18 mouse cellular contexts compared by ENCODE assay signal in the genomic region with DNA sequence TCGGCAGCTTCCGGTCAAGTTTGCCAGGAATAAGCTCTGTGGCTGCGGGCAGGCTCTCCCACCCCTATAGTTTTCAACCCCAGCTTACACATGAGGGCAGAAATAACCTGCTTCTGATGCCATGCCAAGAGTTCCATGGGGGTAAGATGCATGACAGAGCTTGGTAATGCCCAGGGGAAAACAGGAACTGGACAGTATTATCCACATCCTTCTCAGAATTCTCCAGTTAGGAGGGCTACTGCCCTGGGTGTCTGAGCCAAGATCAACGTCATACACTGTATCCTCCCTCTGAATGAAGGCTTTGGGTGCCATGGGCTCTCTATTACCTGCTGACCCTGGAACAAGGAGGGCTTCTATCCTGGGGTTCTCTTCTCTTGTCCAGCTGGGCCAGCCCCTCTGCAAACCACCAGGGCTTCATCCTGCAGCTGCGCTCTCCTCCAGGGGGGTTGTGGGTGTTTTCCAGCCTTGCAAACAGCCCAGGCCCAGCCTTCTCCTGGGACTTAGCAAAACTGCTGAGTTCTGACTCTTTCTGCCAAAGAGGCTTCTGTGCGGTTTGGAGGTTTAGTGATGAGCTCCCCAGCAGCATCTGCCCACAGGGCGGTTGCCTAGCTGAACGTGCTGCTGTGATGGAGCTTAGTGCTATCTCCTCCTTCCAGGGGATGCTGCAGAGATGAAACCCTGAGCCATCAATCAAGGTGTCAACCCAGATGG.
A peak's percentile ranks its signal among the peaks of the same experiment; 100 is the strongest.
DNase-seq lines count a peak whose midpoint lies in the region; TF ChIP-seq lines count a peak whose summit lies in the region.
"Had no signal": no experiment of that assay in that cellular context is flagged by ENCODE, and none has a peak within 500 bp of the region (broad histone marks: within the 10 kb centered on the region; RNA-seq: fewer than 3 reads in every experiment).

No protein-coding gene starts in this region.

- WGBS in lung, adult 2 months, result 75% methylated on average over 8 of the region's 8 CpGs

- no peak for TF ChIP-seq CTCF in layer of hippocampus, adult 2 months (conservative IDR thresholded peaks at IDR 0.05)
- TF ChIP-seq CTCF in lung, adult 2 months (IDR thresholded peaks at IDR 0.05; ENCODE audit: insufficient read depth, low read length), result no peak

- peak; percentile 55 for DNase-seq in heart, adult 11 months
- DNase-seq in heart, adult 8-10 months (ENCODE audit: low spot score), result no peak
- DNase-seq in layer of hippocampus, adult 2 months (ENCODE audit: low spot score in 2 of 2), result no peak
- DNase-seq in layer of hippocampus, adult 9-10 months (ENCODE audit: low spot score), result no peak
- peak; percentile 14 for DNase-seq in right cerebral cortex, postnatal 14 days
- DNase-seq in right cerebral cortex, adult 2 months (ENCODE audit: low spot score in 2 of 2), result no peak
- DNase-seq in skeletal muscle tissue, adult 2 months (ENCODE audit: low read depth, low spot score), result peak; percentile 34
- DNase-seq in lung, adult 2 months, result no peak
- DNase-seq: adrenal gland, adult 8-10 months; cerebellum, adult 8-10 months; embryo, embryonic 11 days; heart, adult 18-20 months; retina, postnatal 1 day; thymus, postnatal 4 days had no signal

- no peak for TF ChIP-seq POLR2A in lung, adult 2 months (IDR thresholded peaks at IDR 0.05; ENCODE audit: borderline replicate concordance, extremely low read depth, low read depth, low read length)

- H3K27ac ChIP-seq in layer of hippocampus, adult 2 months, result 0 out of 2 replicates have a peak overlapping the region, but pooled peaks have one; percentile 3
- H3K27ac ChIP-seq: forebrain, embryonic 15.5 days; intestine, embryonic 15.5 days; neural tube, embryonic 15.5 days had no signal

- no peaks in the 10 kb centered on the region for H3K4me1 ChIP-seq in lung, adult 2 months (ENCODE audit: control insufficient read depth, insufficient read depth, low read length)
- H3K4me1 ChIP-seq: forebrain, embryonic 15.5 days had no signal

- H3K4me3 ChIP-seq in layer of hippocampus, adult 2 months, result no peak overlapping the region
- no peak overlapping the region for H3K4me3 ChIP-seq in lung, adult 2 months (replicated peaks; ENCODE audit: extremely low read depth, low read depth, low read length)
- H3K4me3 ChIP-seq: erythroblast, embryonic 14.5 days; forebrain, embryonic 15.5 days; intestine, embryonic 15.5 days; neural tube, embryonic 15.5 days had no signal

Comparison
In these comparisons a context has a peak if more than half of its experiments do, and no peak if none do; other contexts are left out.
1. DNase-seq: peak in heart, adult 11 months (single experiment), right cerebral cortex, postnatal 14 days (single experiment) and skeletal muscle tissue, adult 2 months (single experiment); none in heart, adult 8-10 months (single experiment), layer of hippocampus, adult 2 months (0 of 2), layer of hippocampus, adult 9-10 months (single experiment), right cerebral cortex, adult 2 months (0 of 2) and lung, adult 2 months (single experiment).